Mouse (Mus musculus) olfactory bulb, adult 2 months (tissue): ENCODE measurements around the gene Lalba. TPM values are rescaled to one million over a fixed set of nuclear protein-coding genes. Genes with fewer than 3 reads are reported as not detected.
A peak's percentile ranks its signal among the peaks of the same experiment; 100 is the strongest.
"Not testable (repeated sequence)": the region's sequence is repeated elsewhere in the genome, so short reads cannot be mapped to it uniquely, and the experiment has no call there.

Experiments used
- H3K27ac ChIP-seq: fragments of 200-500 bp; 2 replicates; pipeline ENCODE4 v1.5.1; 2012; ENCODE audit warnings: low read depth, low read length; ENCODE audit not compliant: insufficient read depth
- H3K4me1 ChIP-seq: fragments of 200-500 bp; 2 replicates; pipeline ENCODE4 v1.6.1; 2012; ENCODE audit warnings: low read length; ENCODE audit not compliant: control insufficient read depth, insufficient read depth
- H3K4me3 ChIP-seq: fragments of 200-500 bp; 2 replicates; pipeline ENCODE4 v1.5.1; 2012; ENCODE audit warnings: mild to moderate bottlenecking, low read depth, low read length, moderate library complexity; ENCODE audit not compliant: insufficient read depth
- CTCF ChIP-seq: fragments of 200-500 bp; IDR thresholded peaks from 2 replicates; pipeline ENCODE4 v1.5.1; 2012; ENCODE audit warnings: low read depth, mild to moderate bottlenecking, low read length, moderate library complexity; ENCODE audit not compliant: insufficient read depth
- POLR2A ChIP-seq: fragments of 200-500 bp; IDR thresholded peaks from 2 replicates; pipeline ENCODE4 v1.6.1; 2012; ENCODE audit warnings: mild to moderate bottlenecking, low read depth, low read length, moderate library complexity; ENCODE audit not compliant: insufficient read depth
- WGBS: fragments of 180-500 bp; shearing (Covaris S2); methylation state at CpG from one replicate; pipeline ENCODE4 v1.1.7; 2018; 5-methylcytosine and 5-hydroxymethylcytosine counted together
- polyA plus RNA-seq: library from polyadenylated mRNA; stranded (reverse); fragments of >200 nt; gene quantifications from 2 replicates; pipeline ENCODE4 v1.2.4, GENCODE M21; 2012; ENCODE audit warnings: low replicate concordance; ENCODE audit not compliant: missing spikeins, insufficient read depth, insufficient read length

Lalba gene
- not detected in 2 replicates for polyA plus RNA-seq

DNA sequence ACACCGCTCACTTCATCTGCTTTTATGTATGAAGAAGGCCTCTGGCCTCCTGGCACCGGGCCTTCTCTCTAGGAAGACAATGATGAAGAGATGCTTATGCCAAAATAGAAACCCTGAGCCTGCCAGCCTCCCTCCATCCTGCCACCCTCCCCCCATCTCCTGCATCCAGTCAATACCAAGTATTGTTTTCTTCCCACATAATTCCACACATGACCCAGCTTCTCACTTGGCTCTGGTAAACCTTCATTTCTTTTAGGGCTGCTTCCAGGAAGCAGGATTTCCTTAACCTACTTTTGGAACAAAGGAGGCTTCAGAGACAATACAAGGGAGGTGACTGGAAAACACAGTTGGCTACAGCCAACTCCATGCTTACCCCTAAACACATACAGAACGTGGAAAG is at the start of gene Lalba:
Lalba (minus strand) TSS at position 21 of the 400 bp plus-strand sequence.
- TF ChIP-seq POLR2A (no peak), CTCF (no peak)
- WGBS: 41% methylated on average over 3 of the region's 3 CpGs

DNA sequence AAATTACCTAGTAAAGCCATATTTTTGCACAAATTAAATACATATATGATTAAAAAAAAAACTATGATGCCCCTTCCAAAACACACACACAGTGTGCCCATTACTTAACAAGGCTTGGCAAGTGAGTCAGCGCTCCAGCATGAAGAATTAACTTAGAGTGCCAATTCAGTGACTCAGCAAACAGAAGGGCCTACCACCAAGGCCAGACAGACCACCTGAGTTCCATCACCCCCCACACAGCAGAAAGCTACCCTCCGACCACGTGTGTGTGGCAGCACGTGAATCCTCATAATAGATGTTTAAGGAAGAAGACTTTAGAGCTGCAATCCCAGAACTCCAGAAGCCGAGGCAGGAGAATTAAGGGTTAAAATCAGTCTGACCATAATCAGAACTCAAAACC is 49.8 kb upstream of the Lalba start:
- peaks cover 10% of the 10 kb centered on the region for H3K4me1 ChIP-seq
- no peak overlapping the region for H3K27ac ChIP-seq
- 12% methylated on average over 5 of the region's 5 CpGs for WGBS
- H3K4me3 ChIP-seq: peak overlapping the region; percentile 31; the same call in 1 of the 2 replicates
- no peak for TF ChIP-seq POLR2A
- TF ChIP-seq CTCF: no peak

More for the DNA sequence above, at the start of gene Lalba:
- no peaks in the 10 kb centered on the region for H3K4me1 ChIP-seq
- H3K4me3 ChIP-seq: no peak within 1 kb of the TSS
- H3K27ac ChIP-seq: no peak within 1 kb of the TSS

DNA sequence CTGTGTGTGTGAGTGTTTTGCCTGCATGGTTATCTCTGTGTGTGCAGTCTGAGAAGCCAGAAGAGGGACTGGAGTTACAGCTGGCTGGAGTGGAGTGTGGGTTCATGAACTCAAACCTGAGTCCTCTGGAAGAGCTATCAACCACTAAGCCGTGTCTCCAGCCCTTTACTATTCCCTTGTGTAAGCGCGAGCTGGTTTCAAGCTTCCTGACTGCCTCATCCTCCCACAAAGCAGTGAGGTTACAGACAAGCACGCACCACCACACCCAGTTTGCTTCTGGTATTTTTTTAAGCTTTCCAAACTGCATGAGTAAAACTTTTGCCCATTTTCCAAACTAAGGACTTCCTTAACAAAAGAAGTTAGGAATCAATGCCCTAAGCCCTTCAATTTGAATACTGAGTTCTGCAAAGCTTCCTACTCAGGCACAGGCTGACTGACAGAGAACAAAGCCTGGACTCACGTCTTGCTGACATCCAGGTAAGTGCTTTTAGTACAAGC is 45.6 kb upstream of the Lalba start:
- Histone ChIP-seq H3K4me3 (no peak overlapping the region), H3K4me1 (peaks cover 10% of the 10 kb centered on the region), H3K27ac (no peak overlapping the region)
- TF ChIP-seq CTCF (no peak), POLR2A (no peak)
- 83% methylated on average over 5 of the region's 5 CpGs for WGBS

DNA sequence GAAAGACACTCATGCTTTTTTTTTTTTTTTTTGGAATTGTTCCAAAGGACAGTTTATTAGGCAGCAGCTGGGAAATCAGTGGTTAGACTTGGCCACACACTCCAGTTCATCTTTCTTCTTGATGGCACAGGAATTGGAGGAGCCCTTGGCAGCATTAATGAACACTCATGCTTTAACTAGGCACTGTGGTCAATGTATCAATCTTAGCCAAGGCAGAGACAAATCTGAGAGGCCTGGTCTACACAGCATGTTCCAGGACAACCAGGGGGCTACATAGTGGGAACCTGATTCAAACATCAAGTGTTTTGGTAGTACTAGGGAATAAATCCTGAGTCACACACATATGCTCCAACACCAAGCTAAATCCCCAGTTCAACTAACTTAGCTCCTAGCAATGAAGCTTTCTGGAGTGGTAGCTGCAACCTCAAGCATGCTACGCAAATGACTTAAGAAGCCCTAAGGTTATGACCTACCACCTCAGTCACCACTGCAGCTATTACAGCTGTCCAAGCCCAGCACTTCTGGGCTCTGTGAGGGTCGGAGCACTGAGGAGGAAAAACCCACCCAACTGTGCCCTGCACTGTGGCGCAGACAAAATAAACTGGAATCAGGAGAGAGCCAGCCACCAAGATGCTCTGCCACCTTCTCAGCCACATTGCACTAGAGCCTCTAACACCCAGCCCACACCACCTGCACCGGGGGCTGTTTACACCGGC is 44.7 kb upstream of the Lalba start:
- TF ChIP-seq POLR2A: no peak
- TF ChIP-seq CTCF: no peak
- H3K4me3 ChIP-seq: no peak overlapping the region
- WGBS: 83% methylated on average over 5 of the region's 5 CpGs
- H3K4me1 ChIP-seq: peaks cover 5% of the 10 kb centered on the region
- H3K27ac ChIP-seq: no peak overlapping the region

DNA sequence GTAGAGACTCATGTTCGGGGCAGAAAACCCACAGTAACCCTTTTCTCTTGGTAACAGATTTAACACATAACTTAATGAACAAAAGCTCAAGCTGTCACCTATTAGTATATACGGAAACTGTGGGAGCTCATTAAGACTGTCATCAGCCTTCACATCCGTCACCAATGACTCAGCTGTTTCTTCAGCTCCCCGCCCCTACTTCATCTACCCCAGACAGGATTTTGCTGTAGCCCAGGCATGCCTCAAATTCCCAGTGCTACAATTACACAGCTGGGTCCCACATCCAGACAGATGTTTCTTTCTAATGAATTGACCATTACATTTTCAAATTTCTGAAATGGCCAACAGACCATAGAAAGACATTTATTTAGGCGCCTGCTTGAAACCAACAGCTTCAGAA is 43.5 kb upstream of the Lalba start:
- no peak overlapping the region for H3K27ac ChIP-seq
- TF ChIP-seq CTCF (no peak), POLR2A (no peak)
- WGBS: 52% methylated on average over 5 of the region's 5 CpGs
- no peak overlapping the region for H3K4me3 ChIP-seq
- peaks cover 2% of the 10 kb centered on the region; the same call in 1 of the 2 replicates for H3K4me1 ChIP-seq

DNA sequence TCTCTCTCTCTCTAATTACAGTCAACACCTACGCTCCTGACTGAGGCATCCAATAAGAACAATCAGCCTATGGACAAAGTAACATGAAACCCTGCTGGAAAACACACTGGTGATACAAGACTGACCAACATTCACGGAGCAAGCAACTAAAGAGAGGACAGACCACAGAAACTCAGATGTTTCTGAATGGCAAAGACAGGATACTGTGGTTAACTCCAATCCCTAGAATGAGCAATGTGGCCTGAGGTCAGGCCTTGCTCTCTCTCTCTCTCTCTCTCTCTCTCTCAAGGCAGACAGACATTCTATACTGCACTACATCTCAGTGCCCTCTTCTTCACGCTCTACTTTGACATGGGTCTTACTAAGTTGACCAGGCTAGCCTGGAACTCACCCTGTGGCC is 38.7 kb upstream of the Lalba start:
- H3K27ac ChIP-seq: no peak overlapping the region
- peaks cover 4% of the 10 kb centered on the region; the same call in 1 of the 2 replicates for H3K4me1 ChIP-seq
- H3K4me3 ChIP-seq: no peak overlapping the region
- 63% methylated on average over 3 of the region's 3 CpGs for WGBS
- TF ChIP-seq POLR2A (no peak), CTCF (no peak)

DNA sequence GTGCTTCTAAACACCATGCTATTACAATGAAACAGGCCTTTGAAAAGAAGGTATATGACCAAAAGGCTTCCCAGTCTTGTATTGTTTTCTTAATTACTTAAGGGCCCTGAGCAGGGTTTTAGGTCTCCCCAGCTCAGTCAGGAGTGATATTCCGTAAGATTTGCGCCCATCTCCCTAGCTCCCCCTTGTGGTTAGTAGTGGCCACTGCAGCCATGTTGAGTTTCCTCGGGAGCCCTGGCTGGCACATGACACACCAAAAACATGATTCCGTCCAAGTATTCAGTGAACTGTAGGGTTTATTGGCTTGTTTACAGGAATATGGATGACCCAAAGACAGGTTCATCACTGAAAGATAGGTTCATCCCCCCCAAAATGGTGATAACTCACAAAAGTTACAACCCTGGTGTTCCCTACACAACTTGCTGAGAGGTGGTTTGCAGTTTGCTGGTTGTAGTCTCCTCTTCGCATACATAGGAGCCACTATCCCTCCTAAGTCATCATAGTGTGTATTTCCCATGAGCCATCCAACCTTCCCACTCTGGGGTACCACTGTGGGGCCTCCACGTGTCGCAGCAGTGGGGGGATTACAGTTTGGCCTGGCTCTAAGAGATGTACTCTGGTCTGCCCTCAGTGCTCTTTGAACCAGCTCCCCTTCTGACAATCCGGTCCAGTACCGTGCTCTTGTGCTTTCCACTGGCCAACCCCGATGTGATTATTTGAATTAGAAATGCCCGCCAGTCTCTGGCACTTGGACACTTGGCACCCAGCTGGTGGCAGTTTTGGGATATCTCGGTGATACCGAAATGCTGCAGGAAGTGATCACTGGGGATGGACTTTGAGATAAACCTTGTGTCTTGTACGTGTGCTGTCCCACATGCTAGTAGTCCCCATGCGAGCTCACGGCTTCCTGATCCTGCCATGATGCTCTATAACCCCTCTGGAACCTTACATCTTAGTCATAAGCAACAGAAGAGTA is 35.1 kb upstream of the Lalba start:
- WGBS: 65% methylated on average over 16 of the region's 16 CpGs
- H3K4me3 ChIP-seq: no peak overlapping the region
- TF ChIP-seq POLR2A (no peak), CTCF (peak; percentile 51; the same call in 1 of the 2 replicates)
- peaks cover 4% of the 10 kb centered on the region; the same call in 1 of the 2 replicates for H3K4me1 ChIP-seq
- no peak overlapping the region for H3K27ac ChIP-seq

DNA sequence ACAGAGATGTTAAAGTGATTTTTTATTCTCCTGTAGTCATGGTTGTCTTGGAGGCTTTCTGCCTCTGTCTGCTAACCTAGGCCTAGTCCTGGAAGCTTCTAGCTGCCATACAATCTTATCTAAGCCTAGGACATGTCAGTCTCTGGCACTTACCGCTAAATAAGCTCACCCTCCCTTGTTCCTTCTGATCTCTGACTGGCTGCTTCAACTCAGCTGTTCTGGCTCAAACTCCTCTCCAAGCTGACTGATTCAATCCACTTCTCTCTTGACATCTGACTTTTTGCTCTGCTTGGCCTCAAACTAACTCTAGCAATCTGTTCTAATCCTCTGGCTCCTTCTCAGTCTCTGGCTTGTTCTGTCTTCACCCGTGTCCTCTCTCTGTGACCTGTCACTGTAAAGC is 32.3 kb upstream of the Lalba start:
- WGBS: 92% methylated on average over 2 of the region's 2 CpGs
- H3K4me3 ChIP-seq, H3K27ac ChIP-seq, H3K4me1 ChIP-seq: not testable (repeated sequence)

DNA sequence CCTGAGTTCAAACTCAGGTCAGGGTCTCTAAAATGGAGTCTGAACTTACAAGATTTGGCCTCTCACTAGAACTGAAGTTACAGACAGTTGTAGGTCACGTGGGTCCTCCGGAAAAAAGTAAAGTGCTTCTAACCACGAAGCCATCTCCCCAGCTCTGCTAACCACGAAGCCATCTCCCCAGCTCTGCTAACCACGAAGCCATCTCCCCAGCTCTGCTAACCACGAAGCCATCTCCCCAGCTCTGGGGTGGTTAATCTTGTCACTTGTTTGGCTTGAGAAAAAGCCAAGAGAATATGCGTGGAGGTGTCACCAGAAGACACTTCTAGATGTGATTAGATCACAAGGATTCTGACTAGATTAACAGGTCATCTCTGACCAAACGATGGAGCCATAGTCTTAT is 31.6 kb upstream of the Lalba start:
- TF ChIP-seq CTCF (no peak), POLR2A (no peak)
- no peak overlapping the region for H3K27ac ChIP-seq
- 90% methylated on average over 8 of the region's 8 CpGs for WGBS
- no peak overlapping the region for H3K4me3 ChIP-seq
- peaks cover 3% of the 10 kb centered on the region; the same call in 1 of the 2 replicates for H3K4me1 ChIP-seq

DNA sequence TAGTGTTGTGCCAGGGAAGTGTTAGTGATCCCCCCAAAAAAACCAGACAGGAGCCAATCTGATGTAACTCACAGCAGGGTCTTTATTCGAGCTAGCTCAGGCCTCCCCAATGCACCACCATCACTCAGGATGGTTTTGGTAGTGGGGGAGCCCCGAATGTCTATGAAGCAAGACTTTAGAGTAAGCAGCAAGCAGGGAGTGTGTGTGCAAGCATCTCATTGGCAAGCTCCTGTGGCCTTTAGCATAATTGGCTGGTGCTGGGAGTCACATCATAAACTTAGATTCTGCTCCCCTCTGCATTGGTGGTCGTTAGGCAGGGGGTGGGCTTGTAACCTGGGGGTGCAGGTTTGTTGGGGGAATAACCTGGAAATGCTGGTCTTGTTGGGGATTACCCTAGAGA is 31.2 kb upstream of the Lalba start:
- WGBS: 61% methylated on average over 3 of the region's 3 CpGs
- H3K27ac ChIP-seq, H3K4me1 ChIP-seq, H3K4me3 ChIP-seq: not testable (repeated sequence)
